In genomic region chr5:34439768-34440167, GRCm38 (mm10) we compare ENCODE assay signal across 17 mouse cellular contexts.
A peak's percentile ranks its signal among the peaks of the same experiment; 100 is the strongest.
DNase-seq lines count a peak whose midpoint lies in the region; ATAC-seq and TF ChIP-seq lines count a peak whose summit lies in the region.
"Had no signal": no experiment of that assay in that cellular context is flagged by ENCODE, and none has a peak within 500 bp of the region (broad histone marks: within the 10 kb centered on the region; RNA-seq: fewer than 3 reads in every experiment).

No protein-coding gene starts in this region.

- H3K9me3 ChIP-seq in ES-Bruce4 (replicated peaks; ENCODE audit: control insufficient read depth, insufficient read depth, low read length, poor library complexity, severe bottlenecking), result no peaks in the 10 kb centered on the region
- no peaks in the 10 kb centered on the region for H3K9me3 ChIP-seq in liver, postnatal 0 days (ENCODE audit: low read length)
- H3K9me3 ChIP-seq in hindbrain, embryonic 16.5 days (ENCODE audit: control insufficient read depth, low read length), result no peaks in the 10 kb centered on the region
- H3K9me3 ChIP-seq: embryonic facial prominence, embryonic 12.5 days; heart, embryonic 12.5 days; hindbrain, embryonic 15.5 days had no signal

- WGBS in liver, postnatal 0 days (ENCODE audit: insufficient replicate concordance), result 73% methylated on average over 2 of the region's 2 CpGs
- 94% methylated on average over 2 of the region's 2 CpGs for WGBS in hindbrain, embryonic 16.5 days

- H3K27ac ChIP-seq in ES-Bruce4 (ENCODE audit: insufficient read depth, low read length), result peak overlapping the region; percentile 3; the same call in 1 of the 2 replicates
- no peak overlapping the region for H3K27ac ChIP-seq in liver, postnatal 0 days (ENCODE audit: low read depth)
- no peak overlapping the region for H3K27ac ChIP-seq in hindbrain, embryonic 16.5 days (ENCODE audit: low read depth, low read length)
- H3K27ac ChIP-seq: embryonic facial prominence, embryonic 12.5 days; hindbrain, embryonic 15.5 days had no signal

- peaks cover 27% of the 10 kb centered on the region for H3K36me3 ChIP-seq in ES-Bruce4 (ENCODE audit: control insufficient read depth, insufficient read depth, low read length, poor library complexity, severe bottlenecking)
- H3K36me3 ChIP-seq in liver, postnatal 0 days (replicated peaks; ENCODE audit: insufficient read depth, low read length), result peaks cover 64% of the 10 kb centered on the region
- peaks cover 41% of the 10 kb centered on the region for H3K36me3 ChIP-seq in hindbrain, embryonic 16.5 days (ENCODE audit: control insufficient read depth, insufficient read depth, low read length)

- H3K4me1 ChIP-seq in ES-Bruce4 (ENCODE audit: control insufficient read depth, insufficient read depth, low read length), result peaks cover 4% of the 10 kb centered on the region
- H3K4me1 ChIP-seq in liver, postnatal 0 days (ENCODE audit: insufficient read depth), result no peaks in the 10 kb centered on the region
- no peaks in the 10 kb centered on the region for H3K4me1 ChIP-seq in hindbrain, embryonic 16.5 days (ENCODE audit: control insufficient read depth, insufficient read depth, low read depth, low read length)
- H3K4me1 ChIP-seq: embryonic facial prominence, embryonic 12.5 days; hindbrain, embryonic 15.5 days had no signal

- 0 out of 2 replicates have a peak, but pooled peaks have one; percentile 23 for ATAC-seq in liver, postnatal 0 days
- no peak for ATAC-seq in hindbrain, embryonic 16.5 days
- ATAC-seq: forebrain, embryonic 16.5 days; Patski had no signal

- no peak overlapping the region for H3K9ac ChIP-seq in ES-Bruce4 (ENCODE audit: low read depth, poor library complexity, severe bottlenecking)
- H3K9ac ChIP-seq in liver, postnatal 0 days (replicated peaks), result no peak overlapping the region
- no peak overlapping the region for H3K9ac ChIP-seq in hindbrain, embryonic 16.5 days (ENCODE audit: low read depth, low read length)
- H3K9ac ChIP-seq: embryonic facial prominence, embryonic 12.5 days; heart, embryonic 12.5 days; hindbrain, embryonic 15.5 days had no signal

- no peak for TF ChIP-seq CTCF in ES-Bruce4 (IDR thresholded peaks at IDR 0.05; ENCODE audit: low read depth, low read length)
- TF ChIP-seq CTCF in liver, postnatal 0 days (IDR thresholded peaks at IDR 0.05; ENCODE audit: low read depth), result no peak

- no peaks in the 10 kb centered on the region for H3K27me3 ChIP-seq in ES-Bruce4 (ENCODE audit: control insufficient read depth, insufficient read depth, low read length, poor library complexity, severe bottlenecking)
- no peaks in the 10 kb centered on the region for H3K27me3 ChIP-seq in liver, postnatal 0 days (ENCODE audit: insufficient read depth, low read length)
- H3K27me3 ChIP-seq in hindbrain, embryonic 16.5 days (replicated peaks; ENCODE audit: control insufficient read depth, insufficient read depth, low read length), result no peaks in the 10 kb centered on the region
- H3K27me3 ChIP-seq: embryonic facial prominence, embryonic 12.5 days; heart, embryonic 12.5 days; hindbrain, embryonic 15.5 days; Patski had no signal

- TF ChIP-seq POLR2A in ES-Bruce4 (IDR thresholded peaks at IDR 0.05; ENCODE audit: insufficient read depth, low read length), result no peak

- no peak overlapping the region for H3K4me2 ChIP-seq in liver, postnatal 0 days (ENCODE audit: low read depth, low read length)
- no peak overlapping the region for H3K4me2 ChIP-seq in hindbrain, embryonic 16.5 days (ENCODE audit: low read length)
- H3K4me2 ChIP-seq: embryonic facial prominence, embryonic 12.5 days; heart, embryonic 12.5 days; hindbrain, embryonic 15.5 days had no signal

- peak; percentile 89 for DNase-seq in ES-CJ7 (ENCODE audit: low read depth, low spot score)
- DNase-seq in ZHBTc4 (ENCODE audit: low read depth, low spot score), result peak; percentile 95
- no peak for DNase-seq in liver, postnatal 0 days
- DNase-seq in spleen, postnatal 10 days (ENCODE audit: low spot score in 2 of 2), result no peak
- DNase-seq in testis, postnatal 14 days (ENCODE audit: low spot score), result no peak
- DNase-seq: adrenal gland, postnatal 10 days; cerebellum, adult 11-12 months; cerebellum, adult 9-10 months; cerebellum, postnatal 25 days; gastrocnemius, postnatal 14 days had no signal

- H3K4me3 ChIP-seq in ES-Bruce4 (ENCODE audit: low read depth, low read length), result no peak overlapping the region
- no peak overlapping the region for H3K4me3 ChIP-seq in liver, postnatal 0 days (ENCODE audit: low read depth, low read length)
- H3K4me3 ChIP-seq in hindbrain, embryonic 16.5 days (ENCODE audit: low read length), result no peak overlapping the region
- H3K4me3 ChIP-seq: embryonic facial prominence, embryonic 12.5 days; heart, embryonic 12.5 days; hindbrain, embryonic 15.5 days had no signal

- no peak for TF ChIP-seq EP300 in ES-Bruce4 (IDR thresholded peaks at IDR 0.05; ENCODE audit: insufficient read depth, low read depth, low read length)
- TF ChIP-seq EP300 in liver, postnatal 0 days (IDR thresholded peaks at IDR 0.05; ENCODE audit: low read depth), result no peak

Comparison
In these comparisons a context has a peak if more than half of its experiments do, and no peak if none do; other contexts are left out.
1. DNase-seq: peak in ES-CJ7 (single experiment) and ZHBTc4 (single experiment); none in liver, postnatal 0 days (single experiment), spleen, postnatal 10 days (0 of 2) and testis, postnatal 14 days (single experiment).